In the genomic region with DNA sequence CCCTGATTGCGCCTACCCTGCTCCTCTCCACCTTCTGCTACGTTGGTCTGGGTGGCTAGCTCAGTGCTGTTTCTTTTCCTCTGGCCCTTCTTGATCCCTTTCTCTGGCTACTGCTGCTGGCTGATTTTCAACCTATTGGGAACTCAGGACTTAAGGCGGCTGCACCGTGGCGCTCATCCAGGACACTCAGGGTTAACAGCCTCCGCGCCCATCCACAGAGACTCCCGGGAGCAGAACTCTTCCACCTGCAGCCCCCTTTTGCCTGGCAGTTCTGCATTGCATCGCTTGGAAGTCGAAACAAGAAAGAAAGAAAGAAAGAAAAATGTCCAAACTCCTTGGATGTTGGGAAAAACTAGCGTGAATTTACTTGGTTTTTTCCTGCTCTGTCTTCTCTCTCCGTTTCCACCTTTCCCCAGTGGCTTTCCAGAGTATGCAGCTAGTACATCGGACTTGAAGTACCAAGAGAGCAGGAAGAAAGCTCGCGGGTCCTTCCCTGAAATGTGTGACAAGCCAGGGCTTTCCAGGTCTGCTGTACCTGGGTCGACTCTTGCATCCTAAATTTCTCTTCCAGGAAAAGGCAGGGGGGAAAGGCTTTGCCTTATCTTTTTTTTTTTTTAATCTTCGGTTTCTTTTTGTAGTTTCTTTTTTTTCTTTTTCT, we compare ENCODE assay signal across 9 mouse cellular contexts.
DNase-seq lines count a peak whose midpoint lies in the region; ATAC-seq and TF ChIP-seq lines count a peak whose summit lies in the region.
"Had no signal": no experiment of that assay in that cellular context is flagged by ENCODE, and none has a peak within 500 bp of the region (broad histone marks: within the 10 kb centered on the region; RNA-seq: fewer than 3 reads in every experiment).

No protein-coding gene starts in this region.

- intact Hi-C loops in gastrocnemius, adult 2 months (cut with DNase I) = no loop called here

- DNase-seq in gastrocnemius, adult 2 months = no peak
- no peak for DNase-seq in gastrocnemius, postnatal 4 days (ENCODE audit: low spot score in 2 of 2)
- peak; percentile 41 for DNase-seq in right cerebral cortex, postnatal 4 days
- DNase-seq in right cerebral cortex, adult 18-20 months = no peak
- DNase-seq in stomach, postnatal 0 days (ENCODE audit: low spot score) = peak; percentile 14
- no peak for DNase-seq in thymus, adult 18-20 months
- no peak for DNase-seq in urinary bladder, postnatal 14 days (ENCODE audit: low spot score)

- peak overlapping the region; percentile 92 for H3K4me2 ChIP-seq in limb, embryonic 15.5 days
- H3K4me2 ChIP-seq in stomach, postnatal 0 days (replicated peaks; ENCODE audit: low read depth) = peak overlapping the region; percentile 83

- TF ChIP-seq EP300 in stomach, postnatal 0 days (optimal IDR thresholded peaks at IDR 0.05) = no peak

- peak overlapping the region; percentile 35; the same call in 1 of the 2 replicates for H3K9ac ChIP-seq in limb, embryonic 15.5 days
- peak overlapping the region; percentile 27; the same call in 1 of the 2 replicates for H3K9ac ChIP-seq in stomach, postnatal 0 days (ENCODE audit: low read length)

- H3K4me1 ChIP-seq in limb, embryonic 15.5 days = peaks cover 12% of the 10 kb centered on the region; the same call in 1 of the 2 replicates
- no peaks in the 10 kb centered on the region for H3K4me1 ChIP-seq in stomach, postnatal 0 days (replicated peaks; ENCODE audit: control insufficient read depth, insufficient read depth)

- peak overlapping the region; percentile 62 for H3K4me3 ChIP-seq in gastrocnemius, adult 2 months
- H3K4me3 ChIP-seq in limb, embryonic 15.5 days = peak overlapping the region; percentile 46
- peak overlapping the region; percentile 46 for H3K4me3 ChIP-seq in stomach, postnatal 0 days (ENCODE audit: low read depth, low read length)

- TF ChIP-seq CTCF in gastrocnemius, adult 2 months (IDR thresholded peaks at IDR 0.05) = no peak
- TF ChIP-seq CTCF in stomach, postnatal 0 days (IDR thresholded peaks at IDR 0.05; ENCODE audit: low read depth) = no peak

- no peak for ATAC-seq in limb, embryonic 15.5 days (ENCODE audit: insufficient number of reproducible peaks, low FRiP score, low TSS enrichment, low read depth)
- no peak for ATAC-seq in stomach, postnatal 0 days (ENCODE audit: low FRiP score, low TSS enrichment)
- ATAC-seq: CD4-positive, CD25-positive, alpha-beta regulatory T cell, adult 4 months had no signal

- no peak overlapping the region for H3K27ac ChIP-seq in gastrocnemius, adult 2 months
- no peak overlapping the region for H3K27ac ChIP-seq in limb, embryonic 15.5 days
- H3K27ac ChIP-seq in stomach, postnatal 0 days (replicated peaks) = no peak overlapping the region

- no peaks in the 10 kb centered on the region for H3K36me3 ChIP-seq in limb, embryonic 15.5 days
- H3K36me3 ChIP-seq in stomach, postnatal 0 days (ENCODE audit: control insufficient read depth, insufficient read depth, low read length) = no peaks in the 10 kb centered on the region

- peaks cover 8% of the 10 kb centered on the region; the same call in 1 of the 2 replicates for H3K27me3 ChIP-seq in limb, embryonic 15.5 days
- no peaks in the 10 kb centered on the region for H3K27me3 ChIP-seq in stomach, postnatal 0 days (ENCODE audit: control insufficient read depth, insufficient read depth, low read length)

- H3K9me3 ChIP-seq in limb, embryonic 15.5 days = no peaks in the 10 kb centered on the region
- no peaks in the 10 kb centered on the region for H3K9me3 ChIP-seq in stomach, postnatal 0 days (ENCODE audit: control insufficient read depth, low read length)

- WGBS in limb, embryonic 15.5 days = 1% methylated on average over 17 of the region's 17 CpGs
- WGBS in stomach, postnatal 0 days = under 1% methylated on average over 17 of the region's 17 CpGs

Comparison
In these comparisons a context has a peak if more than half of its experiments do, and no peak if none do; other contexts are left out.
1. DNase-seq: peak in right cerebral cortex, postnatal 4 days (single experiment) and stomach, postnatal 0 days (single experiment); none in gastrocnemius, adult 2 months (single experiment), gastrocnemius, postnatal 4 days (0 of 2), right cerebral cortex, adult 18-20 months (single experiment), thymus, adult 18-20 months (0 of 2) and urinary bladder, postnatal 14 days (single experiment).
2. Peak in every context shown above with its lines, with median percentiles within 50 percentile points of each other: H3K4me3 ChIP-seq.